Mouse (Mus musculus): Measurements from ENCODE around the gene Vmp1. TPM values are rescaled to one million over a fixed set of nuclear protein-coding genes. Genes with fewer than 3 reads are reported as not detected.

Gene Vmp1
- polyA plus RNA-seq, 1 experiment from 2014 or later: 123 TPM

DNA sequence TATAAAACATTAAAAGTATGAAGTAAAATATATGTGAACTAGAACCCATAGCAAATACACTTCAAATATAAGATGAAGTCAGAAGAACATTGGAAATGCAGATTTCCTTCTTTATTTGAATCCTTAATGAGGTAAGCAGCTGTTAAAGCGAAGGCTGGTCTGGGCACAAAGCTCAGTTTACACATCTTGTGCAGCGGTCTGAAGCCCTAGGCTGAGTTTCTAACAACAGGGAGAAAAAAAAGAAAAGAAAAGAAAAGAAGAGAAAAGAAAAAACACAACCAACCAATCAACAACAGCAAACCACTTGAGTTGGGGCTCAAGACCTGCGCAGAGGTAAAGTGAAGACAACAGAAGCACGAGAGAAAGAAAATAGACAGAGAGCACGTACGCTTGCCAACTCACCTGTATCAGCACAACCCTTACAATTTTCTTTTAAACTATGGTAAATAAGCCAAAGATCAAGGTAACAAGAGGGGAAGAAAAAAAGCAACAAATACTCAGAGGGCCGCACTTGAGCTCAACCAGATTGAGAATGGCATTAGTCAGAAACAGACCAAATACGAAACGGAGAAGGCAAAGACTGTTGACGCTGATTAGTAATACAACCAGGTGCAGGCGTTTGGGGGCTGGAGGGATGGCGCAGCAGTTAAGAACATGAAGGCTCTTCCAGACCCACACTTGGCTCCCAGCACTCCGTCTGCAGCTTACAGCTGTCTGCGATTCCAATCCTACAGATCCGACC, 35.8 kb downstream of the Vmp1 start:
- no peaks in the 10 kb centered on the region for H3K9me3 ChIP-seq (ENCODE audit: control insufficient read depth, low read length)
- no peak for ATAC-seq
- 84% methylated on average over 15 of the region's 15 CpGs for WGBS
- no peak overlapping the region for H3K9ac ChIP-seq (ENCODE audit: low read depth, low read length)
- H3K36me3 ChIP-seq (ENCODE audit: control insufficient read depth, insufficient read depth, low read length): peaks cover 2% of the 10 kb centered on the region; the same call in 1 of the 2 replicates
- no peaks in the 10 kb centered on the region for H3K4me1 ChIP-seq (ENCODE audit: control insufficient read depth, insufficient read depth, low read depth, low read length)
- H3K4me3 ChIP-seq (ENCODE audit: low read length): no peak overlapping the region
- H3K4me2 ChIP-seq (ENCODE audit: low read length): no peak overlapping the region
- no peak overlapping the region for H3K27ac ChIP-seq (ENCODE audit: low read depth, low read length)
- no peaks in the 10 kb centered on the region for H3K27me3 ChIP-seq (replicated peaks; ENCODE audit: control insufficient read depth, insufficient read depth, low read length)

DNA sequence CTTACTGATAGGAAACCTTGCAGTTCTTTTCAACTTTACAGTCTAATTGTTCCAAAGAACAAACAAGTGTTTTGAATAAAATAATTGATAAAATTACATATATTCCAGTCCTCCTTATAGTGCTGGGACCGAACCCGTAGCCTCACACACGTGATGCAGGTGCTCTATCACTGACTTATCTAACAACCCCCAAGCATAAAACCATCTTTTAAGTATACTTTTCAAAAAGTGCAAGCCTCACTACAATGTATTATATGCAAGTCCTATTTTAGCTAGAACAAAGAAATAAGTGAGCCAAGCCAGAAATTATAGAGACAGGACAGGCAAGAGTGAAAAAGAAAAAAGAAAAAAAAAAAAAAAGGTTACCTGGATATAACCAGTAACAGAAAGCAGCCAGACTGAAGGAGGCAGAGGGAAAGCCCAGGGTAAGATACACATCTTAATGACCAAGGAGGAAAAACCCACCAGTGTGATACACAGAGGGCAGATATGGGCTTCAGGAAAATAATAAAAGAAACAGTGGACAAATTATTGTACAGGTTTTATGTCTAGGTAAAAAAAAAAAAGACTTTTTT, 36.7 kb downstream of the Vmp1 start:
- no peaks in the 10 kb centered on the region for H3K9me3 ChIP-seq (ENCODE audit: control insufficient read depth, low read length)
- H3K9ac ChIP-seq (ENCODE audit: low read depth, low read length): no peak overlapping the region
- H3K27me3 ChIP-seq (replicated peaks; ENCODE audit: control insufficient read depth, insufficient read depth, low read length): no peaks in the 10 kb centered on the region
- no peak overlapping the region for H3K4me2 ChIP-seq (ENCODE audit: low read length)
- no peak for ATAC-seq
- no peak overlapping the region for H3K4me3 ChIP-seq (ENCODE audit: low read length)
- WGBS: 90% methylated on average over 3 of the region's 3 CpGs
- H3K36me3 ChIP-seq (ENCODE audit: control insufficient read depth, insufficient read depth, low read length): peaks cover 5% of the 10 kb centered on the region; the same call in 1 of the 2 replicates
- no peaks in the 10 kb centered on the region for H3K4me1 ChIP-seq (ENCODE audit: control insufficient read depth, insufficient read depth, low read depth, low read length)
- H3K27ac ChIP-seq (ENCODE audit: low read depth, low read length): no peak overlapping the region

DNA sequence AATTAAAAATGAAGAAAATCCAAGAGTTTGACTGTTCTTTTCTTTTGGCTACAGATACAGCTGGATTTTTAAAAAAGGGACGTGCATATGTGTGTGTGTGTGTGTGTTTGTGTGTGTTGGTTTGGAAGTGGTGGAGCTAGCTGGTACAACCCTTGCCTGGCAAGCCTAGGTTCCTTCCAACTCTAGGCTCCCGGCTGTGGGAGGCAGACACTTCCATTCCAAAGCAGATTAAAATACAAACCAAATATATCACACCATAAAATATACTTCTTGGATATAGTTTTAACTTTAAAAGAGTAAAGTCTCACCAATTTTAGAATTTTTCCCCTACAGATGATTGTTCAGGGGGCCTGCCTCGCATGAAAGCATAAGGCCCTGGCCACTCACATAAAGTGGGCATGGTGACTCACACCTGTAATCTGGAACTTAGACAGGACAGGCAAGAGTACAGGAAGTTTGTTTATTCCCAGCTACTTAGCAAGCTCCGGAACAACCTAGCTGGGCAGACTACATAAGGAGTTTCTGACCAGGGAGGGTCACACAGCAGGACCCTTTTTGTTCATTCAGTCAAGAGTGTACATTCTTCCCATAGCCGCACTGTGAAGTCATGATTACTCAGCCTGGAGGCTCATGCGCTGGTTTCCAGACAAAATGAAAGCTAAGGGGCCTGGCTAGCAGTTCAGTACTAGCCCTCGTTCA, 37.4 kb downstream of the Vmp1 start:
- Histone ChIP-seq H3K9ac (ENCODE audit: low read depth, low read length) (no peak overlapping the region), H3K36me3 (ENCODE audit: control insufficient read depth, insufficient read depth, low read length) (peaks cover 5% of the 10 kb centered on the region; the same call in 1 of the 2 replicates), H3K4me2 (ENCODE audit: low read length) (no peak overlapping the region), H3K4me3 (ENCODE audit: low read length) (no peak overlapping the region), H3K27me3 (replicated peaks; ENCODE audit: control insufficient read depth, insufficient read depth, low read length) (no peaks in the 10 kb centered on the region), H3K9me3 (ENCODE audit: control insufficient read depth, low read length) (no peaks in the 10 kb centered on the region), H3K4me1 (ENCODE audit: control insufficient read depth, insufficient read depth, low read depth, low read length) (no peaks in the 10 kb centered on the region), H3K27ac (ENCODE audit: low read depth, low read length) (no peak overlapping the region)
- whole genome bisulfite sequencing: 55% methylated on average over 7 of the region's 7 CpGs
- no peak for ATAC-seq

DNA sequence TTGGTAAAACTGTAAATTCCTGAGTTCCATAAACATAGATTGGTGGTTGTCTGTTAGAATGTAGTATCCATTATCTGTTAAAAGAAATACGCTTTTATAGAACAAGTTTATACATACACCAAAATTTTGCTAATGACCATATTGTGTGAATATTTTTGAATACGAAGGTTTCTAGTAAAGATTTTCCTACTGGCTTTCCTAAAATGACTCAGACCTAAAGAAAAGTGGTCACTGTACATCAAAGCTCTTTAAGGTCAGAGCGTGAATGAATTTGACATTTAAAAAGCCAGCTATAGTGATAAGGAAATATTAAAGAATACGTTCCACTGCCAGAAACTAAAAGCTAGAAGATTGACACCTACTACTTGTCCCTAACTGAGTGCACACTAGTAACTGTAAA, 39.1 kb downstream of the Vmp1 start:
- Histone ChIP-seq H3K4me3 (ENCODE audit: low read length) (no peak overlapping the region), H3K9me3 (ENCODE audit: control insufficient read depth, low read length) (no peaks in the 10 kb centered on the region), H3K27ac (ENCODE audit: low read depth, low read length) (no peak overlapping the region), H3K4me1 (ENCODE audit: control insufficient read depth, insufficient read depth, low read depth, low read length) (no peaks in the 10 kb centered on the region), H3K36me3 (ENCODE audit: control insufficient read depth, insufficient read depth, low read length) (peaks cover 5% of the 10 kb centered on the region; the same call in 1 of the 2 replicates), H3K4me2 (ENCODE audit: low read length) (no peak overlapping the region), H3K27me3 (replicated peaks; ENCODE audit: control insufficient read depth, insufficient read depth, low read length) (no peaks in the 10 kb centered on the region), H3K9ac (ENCODE audit: low read depth, low read length) (no peak overlapping the region)
- no peak for ATAC-seq
- WGBS: 95% methylated on average over 4 of the region's 4 CpGs

DNA sequence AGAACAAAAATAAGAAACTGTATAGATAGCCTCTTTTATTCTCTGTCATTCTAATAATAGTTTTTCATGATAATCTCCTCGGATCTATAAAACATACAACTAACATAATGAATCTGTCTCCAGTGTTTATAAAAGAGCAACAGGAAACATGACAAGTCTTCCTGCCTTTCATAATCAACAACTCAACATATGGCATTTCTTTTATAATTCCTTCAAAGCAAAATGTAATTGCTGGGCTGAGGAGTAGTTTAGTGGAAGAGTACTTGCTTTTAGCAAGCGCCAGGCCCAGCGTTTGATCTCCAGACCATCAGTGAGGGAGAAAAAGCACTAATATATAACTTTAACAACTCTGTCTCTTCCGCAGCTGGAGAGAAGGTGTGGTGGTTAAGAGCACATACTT, 41.9 kb downstream of the Vmp1 start:
- Histone ChIP-seq H3K27me3 (replicated peaks; ENCODE audit: control insufficient read depth, insufficient read depth, low read length) (no peaks in the 10 kb centered on the region), H3K9me3 (ENCODE audit: control insufficient read depth, low read length) (no peaks in the 10 kb centered on the region), H3K4me3 (ENCODE audit: low read length) (no peak overlapping the region), H3K27ac (ENCODE audit: low read depth, low read length) (no peak overlapping the region), H3K4me2 (ENCODE audit: low read length) (no peak overlapping the region), H3K4me1 (ENCODE audit: control insufficient read depth, insufficient read depth, low read depth, low read length) (no peaks in the 10 kb centered on the region), H3K9ac (ENCODE audit: low read depth, low read length) (no peak overlapping the region), H3K36me3 (ENCODE audit: control insufficient read depth, insufficient read depth, low read length) (peaks cover 5% of the 10 kb centered on the region; the same call in 1 of the 2 replicates)
- WGBS: 90% methylated on average over 4 of the region's 4 CpGs
- ATAC-seq: no peak

DNA sequence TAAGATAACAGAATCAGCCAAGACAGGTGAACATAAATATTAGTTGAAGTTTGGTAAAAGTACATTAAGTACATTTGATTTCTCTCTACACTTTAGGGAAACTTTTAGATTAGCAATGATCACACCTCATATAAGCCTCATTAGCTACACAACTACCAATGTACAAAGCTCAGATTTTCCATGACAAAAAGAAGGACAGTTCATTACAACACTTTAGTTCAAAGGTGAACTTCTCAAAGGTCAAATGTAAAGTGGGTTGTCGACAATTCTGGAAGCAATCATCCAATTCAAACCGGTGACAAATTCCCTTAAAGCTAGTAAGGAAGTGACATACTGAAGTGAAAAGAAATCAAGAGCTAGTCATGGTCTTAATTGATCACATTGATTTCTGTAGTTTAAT, 45.9 kb downstream of the Vmp1 start:
- WGBS: 83% methylated on average over 2 of the region's 2 CpGs
- no peaks in the 10 kb centered on the region for H3K9me3 ChIP-seq (ENCODE audit: control insufficient read depth, low read length)
- H3K27ac ChIP-seq (ENCODE audit: low read depth, low read length): no peak overlapping the region
- ATAC-seq: no peak
- H3K36me3 ChIP-seq (ENCODE audit: control insufficient read depth, insufficient read depth, low read length): peaks cover 7% of the 10 kb centered on the region; the same call in 1 of the 2 replicates
- no peak overlapping the region for H3K9ac ChIP-seq (ENCODE audit: low read depth, low read length)
- H3K4me3 ChIP-seq (ENCODE audit: low read length): no peak overlapping the region
- H3K27me3 ChIP-seq (replicated peaks; ENCODE audit: control insufficient read depth, insufficient read depth, low read length): no peaks in the 10 kb centered on the region
- no peaks in the 10 kb centered on the region for H3K4me1 ChIP-seq (ENCODE audit: control insufficient read depth, insufficient read depth, low read depth, low read length)
- H3K4me2 ChIP-seq (ENCODE audit: low read length): no peak overlapping the region

DNA sequence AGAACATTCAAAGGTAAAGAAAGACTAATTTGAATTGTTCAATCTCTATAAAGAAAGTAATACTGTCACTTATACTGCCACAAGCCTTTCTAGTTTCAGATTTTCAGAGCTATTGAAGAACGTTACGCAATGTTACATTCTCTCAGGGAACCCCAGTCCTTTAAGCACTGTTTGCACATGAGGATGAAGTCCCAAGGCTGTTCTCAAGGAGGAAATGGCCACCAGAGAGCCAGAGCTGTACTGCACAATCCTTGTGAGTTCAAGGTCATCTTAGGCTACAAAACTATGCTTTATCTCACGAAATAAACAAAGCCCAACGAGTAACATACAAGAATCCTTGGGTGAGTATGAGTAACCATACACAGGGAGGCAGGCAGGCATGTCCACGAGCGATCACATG, 49.2 kb downstream of the Vmp1 start:
- Histone ChIP-seq H3K36me3 (ENCODE audit: control insufficient read depth, insufficient read depth, low read length) (peaks cover 5% of the 10 kb centered on the region; the same call in 1 of the 2 replicates), H3K4me2 (ENCODE audit: low read length) (no peak overlapping the region), H3K4me1 (ENCODE audit: control insufficient read depth, insufficient read depth, low read depth, low read length) (no peaks in the 10 kb centered on the region), H3K4me3 (ENCODE audit: low read length) (no peak overlapping the region), H3K27ac (ENCODE audit: low read depth, low read length) (no peak overlapping the region), H3K9ac (ENCODE audit: low read depth, low read length) (no peak overlapping the region), H3K9me3 (ENCODE audit: control insufficient read depth, low read length) (no peaks in the 10 kb centered on the region), H3K27me3 (replicated peaks; ENCODE audit: control insufficient read depth, insufficient read depth, low read length) (no peaks in the 10 kb centered on the region)
- no peak for ATAC-seq
- 93% methylated on average over 6 of the region's 6 CpGs for WGBS

DNA sequence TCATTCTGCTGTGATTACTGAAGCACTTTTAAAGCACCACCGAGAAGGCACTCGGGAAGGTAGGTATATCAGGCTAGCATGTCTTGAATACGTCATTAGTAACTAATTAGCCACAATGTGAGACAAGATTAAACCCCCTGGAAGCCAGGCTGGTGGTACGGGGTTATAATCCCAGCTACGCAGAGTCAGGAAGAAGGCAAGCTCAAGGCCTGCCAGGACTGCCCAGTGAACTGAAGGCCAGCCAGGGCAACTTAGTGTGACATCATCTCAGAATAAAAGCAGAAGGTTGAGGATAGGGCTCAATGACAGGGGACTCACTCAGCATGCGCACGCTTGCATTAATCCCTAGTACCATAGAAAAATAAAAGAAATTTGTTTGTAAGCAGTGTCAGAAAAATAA, 53.7 kb downstream of the Vmp1 start:
- Histone ChIP-seq H3K4me2 (ENCODE audit: low read length) (no peak overlapping the region), H3K27ac (ENCODE audit: low read depth, low read length) (no peak overlapping the region), H3K27me3 (replicated peaks; ENCODE audit: control insufficient read depth, insufficient read depth, low read length) (no peaks in the 10 kb centered on the region), H3K4me1 (ENCODE audit: control insufficient read depth, insufficient read depth, low read depth, low read length) (no peaks in the 10 kb centered on the region), H3K9ac (ENCODE audit: low read depth, low read length) (no peak overlapping the region), H3K36me3 (ENCODE audit: control insufficient read depth, insufficient read depth, low read length) (peaks cover 5% of the 10 kb centered on the region; the same call in 1 of the 2 replicates), H3K4me3 (ENCODE audit: low read length) (no peak overlapping the region), H3K9me3 (ENCODE audit: control insufficient read depth, low read length) (no peaks in the 10 kb centered on the region)
- no peak for ATAC-seq
- WGBS: 83% methylated on average over 7 of the region's 7 CpGs

DNA sequence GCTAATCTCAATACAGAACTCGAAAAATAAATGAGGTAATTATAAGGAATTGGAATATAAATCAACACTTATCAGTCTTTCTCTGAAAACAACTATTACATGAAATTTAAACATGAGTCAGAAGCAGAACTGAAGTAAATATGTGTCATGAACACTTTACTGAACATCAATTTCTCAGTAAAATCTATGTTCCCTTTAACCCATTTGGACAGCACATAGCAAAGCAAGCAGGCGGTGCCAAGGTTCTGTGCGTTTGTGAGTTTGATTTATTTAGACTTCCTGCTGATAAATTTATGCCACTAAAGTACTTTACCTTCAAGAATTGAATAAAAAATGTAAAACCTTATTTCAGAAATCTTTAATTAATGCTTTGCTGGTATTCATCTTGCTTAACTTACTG, 54.2 kb downstream of the Vmp1 start:
- H3K9ac ChIP-seq (ENCODE audit: low read depth, low read length): no peak overlapping the region
- H3K4me3 ChIP-seq (ENCODE audit: low read length): no peak overlapping the region
- H3K27me3 ChIP-seq (replicated peaks; ENCODE audit: control insufficient read depth, insufficient read depth, low read length): no peaks in the 10 kb centered on the region
- 87% methylated on average over 3 of the region's 3 CpGs for WGBS
- H3K27ac ChIP-seq (ENCODE audit: low read depth, low read length): no peak overlapping the region
- no peak for ATAC-seq
- H3K9me3 ChIP-seq (ENCODE audit: control insufficient read depth, low read length): no peaks in the 10 kb centered on the region
- H3K4me1 ChIP-seq (ENCODE audit: control insufficient read depth, insufficient read depth, low read depth, low read length): no peaks in the 10 kb centered on the region
- H3K36me3 ChIP-seq (ENCODE audit: control insufficient read depth, insufficient read depth, low read length): peaks cover under 1% of the 10 kb centered on the region; the same call in 1 of the 2 replicates
- no peak overlapping the region for H3K4me2 ChIP-seq (ENCODE audit: low read length)
